Mouse (Mus musculus): ENCODE data around the gene Lig3. TPM values are rescaled to one million over a fixed set of nuclear protein-coding genes. Genes with fewer than 3 reads are reported as not detected.

The Lig3 gene
- polyA plus RNA-seq, 2 experiments, result 6.3 to 8.3 TPM

- H3K9me3 ChIP-seq (ENCODE audit: control insufficient read depth, low read length), result no peaks in the 10 kb centered on the region
- H3K4me1 ChIP-seq (replicated peaks; ENCODE audit: control insufficient read depth in 2 of 2, insufficient read depth in 2 of 2, low read length in 1 of 2), result peaks cover 60 to 73% of the 10 kb centered on the region in 2 experiments
- H3K27me3 ChIP-seq (ENCODE audit: control insufficient read depth, insufficient read depth, low read length), result no peaks in the 10 kb centered on the region
- H3K4me3 ChIP-seq (ENCODE audit: insufficient read depth in 1 of 2, low read depth in 2 of 2, low read length in 2 of 2), result peak overlapping the region; percentile 67 to 86
- peak overlapping the region; percentile 99 for H3K27ac ChIP-seq
- H3K4me2 ChIP-seq (ENCODE audit: low read depth), result peak overlapping the region; percentile 100
- H3K9ac ChIP-seq (replicated peaks), result peak overlapping the region; percentile 96
- WGBS (ENCODE audit: insufficient replicate concordance), result 0% methylated on average over 4 of the region's 4 CpGs
- ATAC-seq (ENCODE audit: insufficient read depth) (peak; percentile 86), DNase-seq (ENCODE audit: low read depth in 3 of 3, low spot score in 3 of 3) (peak; percentile 76 to 84 (median 82))
- 0 out of 2 replicates have a peak, but pooled peaks cover 4% of the 10 kb centered on the region for H3K36me3 ChIP-seq (replicated peaks; ENCODE audit: control insufficient read depth, insufficient read depth, low read depth)
- no peak for TF ChIP-seq CTCF (IDR thresholded peaks at IDR 0.05; ENCODE audit: low read depth)
- TF ChIP-seq EP300 (IDR thresholded peaks at IDR 0.05; ENCODE audit: low read depth), result peak; percentile 90
These were observed 65.2 kb downstream of the Lig3 start for GRCm38 (mm10) chr11:82846079-82846436.

DNA sequence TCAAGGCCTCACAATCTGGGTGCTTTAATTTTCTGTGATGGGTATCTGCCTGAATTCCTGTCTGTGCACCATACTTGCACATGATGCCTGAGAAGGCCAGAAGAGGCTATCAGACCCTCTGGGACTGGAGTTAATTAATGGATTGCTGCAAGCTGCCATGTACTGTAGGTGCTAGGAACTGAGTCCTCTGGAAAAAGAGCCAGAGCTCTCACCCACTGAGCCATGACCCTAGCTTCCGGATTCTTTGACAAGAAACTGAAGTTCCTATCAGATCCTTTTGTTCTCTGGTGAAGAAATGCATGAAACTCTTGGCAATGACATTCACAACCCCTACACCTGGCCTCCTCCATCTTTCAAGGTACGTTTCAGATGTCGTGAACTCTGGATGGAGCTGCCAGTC is 66.0 kb downstream of the Lig3 start:
- Histone ChIP-seq H3K4me3 (ENCODE audit: insufficient read depth in 1 of 2, low read depth in 2 of 2, low read length in 2 of 2) (peak overlapping the region; percentile 30 to 35; a peak in 2 of 4 replicates), H3K27ac (peak overlapping the region; percentile 99), H3K27me3 (ENCODE audit: control insufficient read depth, insufficient read depth, low read length) (no peaks in the 10 kb centered on the region), H3K36me3 (replicated peaks; ENCODE audit: control insufficient read depth, insufficient read depth, low read depth) (0 out of 2 replicates have a peak, but pooled peaks cover 4% of the 10 kb centered on the region), H3K9me3 (ENCODE audit: control insufficient read depth, low read length) (no peaks in the 10 kb centered on the region), H3K9ac (replicated peaks) (peak overlapping the region; percentile 96), H3K4me2 (ENCODE audit: low read depth) (peak overlapping the region; percentile 100), H3K4me1 (replicated peaks; ENCODE audit: control insufficient read depth in 2 of 2, insufficient read depth in 2 of 2, low read length in 1 of 2) (peaks cover 64 to 77% of the 10 kb centered on the region in 2 experiments)
- WGBS (ENCODE audit: insufficient replicate concordance), result 30% methylated on average over 3 of the region's 3 CpGs
- DNase-seq (ENCODE audit: low read depth in 3 of 3, low spot score in 3 of 3), result no peak
- ATAC-seq (ENCODE audit: insufficient read depth), result no peak
- no peak for TF ChIP-seq CTCF (IDR thresholded peaks at IDR 0.05; ENCODE audit: low read depth)
- TF ChIP-seq EP300 (IDR thresholded peaks at IDR 0.05; ENCODE audit: low read depth), result no peak

DNA sequence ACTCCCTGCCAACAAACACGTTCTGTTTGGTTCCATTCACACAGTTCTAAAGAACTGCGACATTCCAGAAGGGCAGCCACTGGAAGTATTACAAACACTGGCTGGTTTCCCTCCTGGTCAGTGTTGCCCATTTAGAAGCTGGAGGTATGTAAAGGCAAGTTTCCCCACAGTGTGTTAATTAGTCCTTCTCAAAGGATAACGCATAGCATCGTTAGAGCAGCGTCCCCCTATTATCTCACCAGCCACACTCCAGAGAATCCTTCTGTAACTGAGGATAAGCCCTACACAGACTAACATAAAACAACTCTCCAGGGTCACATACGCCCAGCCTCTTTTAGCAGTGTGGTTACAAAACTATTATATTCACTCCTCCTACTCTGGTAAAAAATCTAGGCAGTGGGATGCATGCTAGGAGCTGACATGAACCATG is 66.7 kb downstream of the Lig3 start:
- no peaks in the 10 kb centered on the region for H3K9me3 ChIP-seq (ENCODE audit: control insufficient read depth, low read length)
- H3K27ac ChIP-seq, result peak overlapping the region; percentile 99
- peak; percentile 79 for ATAC-seq (ENCODE audit: insufficient read depth)
- TF ChIP-seq CTCF (IDR thresholded peaks at IDR 0.05; ENCODE audit: low read depth), result no peak
- peak; percentile 96 for TF ChIP-seq EP300 (IDR thresholded peaks at IDR 0.05; ENCODE audit: low read depth)
- WGBS (ENCODE audit: insufficient replicate concordance), result 20% methylated on average over 6 of the region's 6 CpGs
- H3K9ac ChIP-seq (replicated peaks), result peak overlapping the region; percentile 96
- H3K4me3 ChIP-seq (ENCODE audit: insufficient read depth in 1 of 2, low read depth in 2 of 2, low read length in 2 of 2), result peak overlapping the region; percentile 33 to 35
- H3K4me2 ChIP-seq (ENCODE audit: low read depth), result peak overlapping the region; percentile 100
- 0 out of 2 replicates have a peak, but pooled peaks cover 4% of the 10 kb centered on the region for H3K36me3 ChIP-seq (replicated peaks; ENCODE audit: control insufficient read depth, insufficient read depth, low read depth)
- no peaks in the 10 kb centered on the region for H3K27me3 ChIP-seq (ENCODE audit: control insufficient read depth, insufficient read depth, low read length)
- peak; percentile 89 to 93 (median 91) for DNase-seq (ENCODE audit: low read depth in 3 of 3, low spot score in 3 of 3)
- peaks cover 68 to 80% of the 10 kb centered on the region in 2 experiments for H3K4me1 ChIP-seq (replicated peaks; ENCODE audit: control insufficient read depth in 2 of 2, insufficient read depth in 2 of 2, low read length in 1 of 2)

DNA sequence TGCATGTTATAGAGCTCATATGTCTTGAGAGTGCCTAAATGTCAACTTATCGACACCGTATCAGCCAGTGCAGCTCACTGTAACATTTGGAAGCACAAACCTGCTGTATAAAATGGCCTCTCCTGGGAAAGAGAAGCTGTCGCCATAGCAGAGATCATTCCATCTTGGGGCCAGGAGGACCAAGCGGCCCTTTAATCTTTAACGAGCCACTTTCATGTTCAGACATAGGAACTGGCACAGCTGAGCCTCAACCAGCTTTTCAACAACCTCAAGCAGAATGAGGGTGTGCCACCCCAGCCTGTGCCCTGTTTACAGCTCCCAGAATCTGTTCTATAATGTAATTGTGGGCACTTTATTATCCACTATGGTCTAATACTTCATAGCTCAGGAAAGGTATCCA is 69.4 kb downstream of the Lig3 start:
- no peaks in the 10 kb centered on the region for H3K9me3 ChIP-seq (ENCODE audit: control insufficient read depth, low read length)
- H3K4me1 ChIP-seq (replicated peaks; ENCODE audit: control insufficient read depth in 2 of 2, insufficient read depth in 2 of 2, low read length in 1 of 2), result peaks cover 77 to 81% of the 10 kb centered on the region in 2 experiments
- DNase-seq (ENCODE audit: low read depth in 3 of 3, low spot score in 3 of 3) (no peak), ATAC-seq (ENCODE audit: insufficient read depth) (no peak)
- peaks cover 5% of the 10 kb centered on the region; the same call in 1 of the 2 replicates for H3K36me3 ChIP-seq (replicated peaks; ENCODE audit: control insufficient read depth, insufficient read depth, low read depth)
- H3K9ac ChIP-seq (replicated peaks), result no peak overlapping the region
- H3K27ac ChIP-seq, result peak overlapping the region; percentile 65
- TF ChIP-seq EP300 (IDR thresholded peaks at IDR 0.05; ENCODE audit: low read depth) (no peak), CTCF (IDR thresholded peaks at IDR 0.05; ENCODE audit: low read depth) (no peak)
- no peak overlapping the region for H3K4me3 ChIP-seq (ENCODE audit: insufficient read depth in 1 of 2, low read depth in 2 of 2, low read length in 2 of 2)
- WGBS (ENCODE audit: insufficient replicate concordance), result 78% methylated on average over 5 of the region's 5 CpGs
- H3K4me2 ChIP-seq (ENCODE audit: low read depth), result no peak overlapping the region
- H3K27me3 ChIP-seq (ENCODE audit: control insufficient read depth, insufficient read depth, low read length), result no peaks in the 10 kb centered on the region

DNA sequence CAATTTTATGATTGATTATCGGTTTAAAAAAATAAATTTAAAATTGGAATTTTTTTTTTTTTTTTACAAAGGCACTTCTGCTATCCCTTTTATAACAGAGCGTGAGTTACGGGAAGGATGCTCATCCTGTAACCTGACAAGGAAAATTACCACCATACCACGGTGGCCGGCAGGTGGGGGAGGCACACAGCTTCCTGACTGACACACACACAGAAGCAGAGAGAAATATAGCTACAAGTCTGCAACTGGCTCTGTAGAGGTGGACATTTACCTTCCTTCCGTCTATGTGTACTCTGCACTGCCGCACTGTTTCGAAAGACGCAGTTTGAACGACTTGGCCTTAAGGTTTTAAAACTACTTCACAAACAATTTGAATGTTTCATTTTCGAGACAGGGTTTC is 71.2 kb downstream of the Lig3 start:
- peak overlapping the region; percentile 42 for H3K27ac ChIP-seq
- WGBS (ENCODE audit: insufficient replicate concordance), result 74% methylated on average over 11 of the region's 11 CpGs
- H3K4me3 ChIP-seq (ENCODE audit: insufficient read depth in 1 of 2, low read depth in 2 of 2, low read length in 2 of 2), result no peak overlapping the region
- TF ChIP-seq CTCF (IDR thresholded peaks at IDR 0.05; ENCODE audit: low read depth), result no peak
- TF ChIP-seq EP300 (IDR thresholded peaks at IDR 0.05; ENCODE audit: low read depth), result no peak
- no peaks in the 10 kb centered on the region for H3K9me3 ChIP-seq (ENCODE audit: control insufficient read depth, low read length)
- H3K36me3 ChIP-seq (replicated peaks; ENCODE audit: control insufficient read depth, insufficient read depth, low read depth), result peaks cover 5% of the 10 kb centered on the region; the same call in 1 of the 2 replicates
- peak overlapping the region; percentile 40 for H3K4me2 ChIP-seq (ENCODE audit: low read depth)
- no peak for DNase-seq (ENCODE audit: low read depth in 3 of 3, low spot score in 3 of 3)
- peak overlapping the region; percentile 23; the same call in 1 of the 2 replicates for H3K9ac ChIP-seq (replicated peaks)
- H3K4me1 ChIP-seq (replicated peaks; ENCODE audit: control insufficient read depth in 2 of 2, insufficient read depth in 2 of 2, low read length in 1 of 2), result peaks cover 79 to 82% of the 10 kb centered on the region in 2 experiments
- no peak for ATAC-seq (ENCODE audit: insufficient read depth)
- H3K27me3 ChIP-seq (ENCODE audit: control insufficient read depth, insufficient read depth, low read length), result no peaks in the 10 kb centered on the region

All from liver, embryonic 14.5 days (tissue).